Mouse (Mus musculus): Measurements from ENCODE around the gene Mmgt2. TPM values are rescaled to one million over a fixed set of nuclear protein-coding genes. Genes with fewer than 3 reads are reported as not detected.

The Mmgt2 gene
- 8.4 TPM for polyA plus RNA-seq (2017; shearing (Covaris generic))

GRCm38 (mm10) chr11:62648591-62649391 lies at the start of gene Mmgt2:
Mmgt2 (plus strand) TSS chr11:62648664.

GRCm38 (mm10) chr11:62647661-62648590 lies 538 bp upstream of the Mmgt2 start, which contains the start of gene Lrrc75a:
Lrrc75a (minus strand) TSS chr11:62648523.

Other genes starting within 250 kb of the Mmgt2 start
- 9.9 TPM for gene Pigl, start 190.2 kb upstream of the Mmgt2 start, polyA plus RNA-seq (2017; shearing (Covaris generic))
- gene Ncor1, start 190.1 kb upstream of the Mmgt2 start, polyA plus RNA-seq (2017; shearing (Covaris generic)): 388 TPM
- 14.9 TPM for gene Cenpv, start 109.4 kb upstream of the Mmgt2 start, polyA plus RNA-seq (2017; shearing (Covaris generic))
- gene Ubb, start 97.5 kb upstream of the Mmgt2 start, polyA plus RNA-seq (2017; shearing (Covaris generic)): 3,465 TPM
- gene Trpv2, start 74.2 kb upstream of the Mmgt2 start, polyA plus RNA-seq (2017; shearing (Covaris generic)): 57.8 TPM
- 1.1 TPM for gene Lrrc75a, start 141 bp upstream of the Mmgt2 start, polyA plus RNA-seq (2017; shearing (Covaris generic))
- gene Zfp287, start 83.2 kb downstream of the Mmgt2 start, polyA plus RNA-seq (2017; shearing (Covaris generic)): 23.5 TPM
- not detected for gene Gm10428, start 104.4 kb downstream of the Mmgt2 start, polyA plus RNA-seq (2017; shearing (Covaris generic))
- 0.77 TPM for gene Zfp286, start 140.8 kb downstream of the Mmgt2 start, polyA plus RNA-seq (2017; shearing (Covaris generic))
- 6.3 TPM for gene Trim16, start 171.6 kb downstream of the Mmgt2 start, polyA plus RNA-seq (2017; shearing (Covaris generic))
- 0.20 TPM for gene Fbxw10, start 198.4 kb downstream of the Mmgt2 start, polyA plus RNA-seq (2017; shearing (Covaris generic))
- gene Tvp23b, start 230.8 kb downstream of the Mmgt2 start, polyA plus RNA-seq (2017; shearing (Covaris generic)): 35.3 TPM

Measured in effector memory CD4-positive, alpha-beta T cell, adult 7 months (primary cell).